Mouse (Mus musculus) stomach, embryonic 15.5 days (tissue): ENCODE measurements around the gene Rspo3. TPM values are rescaled to one million over a fixed set of nuclear protein-coding genes. Genes with fewer than 3 reads are reported as not detected.
A peak's percentile ranks its signal among the peaks of the same experiment; 100 is the strongest.

ENCODE experiments used
- ATAC-seq: fragments of 200-750 bp; cut with Nextera tagmentation; 2 replicates; pipeline ENCODE4 v1.8.0; 2017; ENCODE audit warnings: low read depth, moderate number of reproducible peaks, moderate TSS enrichment; ENCODE audit not compliant: insufficient read depth, low FRiP score
- H3K27ac ChIP-seq: fragments of 300-500 bp; sonication (generic); 2 replicates; pipeline ENCODE4 v1.5.1; 2015; ENCODE audit warnings: mild to moderate bottlenecking, inconsistent platforms
- H3K27me3 ChIP-seq: fragments of 300-500 bp; sonication (generic); replicated peaks from 2 replicates; pipeline ENCODE4 v1.6.1; 2015; ENCODE audit warnings: inconsistent platforms
- H3K36me3 ChIP-seq: fragments of 300-500 bp; sonication (generic); 2 replicates; pipeline ENCODE4 v1.6.1; 2015; ENCODE audit warnings: inconsistent platforms
- H3K4me1 ChIP-seq: fragments of 300-500 bp; sonication (generic); 2 replicates; pipeline ENCODE4 v1.6.1; 2015; ENCODE audit warnings: inconsistent platforms
- H3K4me2 ChIP-seq: fragments of 300-500 bp; sonication (generic); 2 replicates; pipeline ENCODE4 v1.6.1; 2015; ENCODE audit warnings: mild to moderate bottlenecking, inconsistent platforms
- H3K4me3 ChIP-seq: fragments of 300-500 bp; sonication (generic); replicated peaks from 2 replicates; pipeline ENCODE4 v1.5.1; 2015; ENCODE audit warnings: inconsistent platforms
- H3K9ac ChIP-seq: fragments of 300-500 bp; sonication (generic); 2 replicates; pipeline ENCODE4 v1.6.1; 2015; ENCODE audit warnings: inconsistent platforms
- H3K9me3 ChIP-seq: fragments of 300-500 bp; sonication (generic); 2 replicates; pipeline ENCODE4 v1.6.1; 2016; ENCODE audit warnings: inconsistent platforms
- WGBS: fragments of 180-500 bp; shearing (Covaris S2); methylation state at CpG from one replicate; pipeline ENCODE4 v1.1.7; 2015; 5-methylcytosine and 5-hydroxymethylcytosine counted together
- polyA plus RNA-seq: library from polyadenylated mRNA; unstranded; fragments of >200 nt; fragmentation: Nextera tagmentation; extraction: Ambion mirVana; gene quantifications from 2 replicates; pipeline ENCODE4 v1.2.1, GENCODE M21; 2015

Gene Rspo3
- polyA plus RNA-seq, 1 experiment from 2014 or later: 14.6 TPM

- 78% methylated on average over 1 of the region's 1 CpGs for WGBS
- no peaks in the 10 kb centered on the region for H3K27me3 ChIP-seq
- H3K4me1 ChIP-seq: no peaks in the 10 kb centered on the region
- H3K27ac ChIP-seq: no peak overlapping the region
- H3K4me3 ChIP-seq: no peak overlapping the region
- no peak overlapping the region for H3K9ac ChIP-seq
- H3K4me2 ChIP-seq: no peak overlapping the region
- no peak for ATAC-seq
- no peaks in the 10 kb centered on the region for H3K36me3 ChIP-seq
- H3K9me3 ChIP-seq: no peaks in the 10 kb centered on the region
Measured at GRCm38 (mm10) chr10:29513563-29513962, 22.1 kb downstream of the Rspo3 start.

- Histone ChIP-seq H3K27me3 (no peaks in the 10 kb centered on the region), H3K27ac (no peak overlapping the region), H3K9ac (no peak overlapping the region), H3K4me1 (no peaks in the 10 kb centered on the region), H3K4me2 (no peak overlapping the region), H3K36me3 (no peaks in the 10 kb centered on the region), H3K4me3 (no peak overlapping the region), H3K9me3 (no peaks in the 10 kb centered on the region)
- ATAC-seq: no peak
- WGBS: 66% methylated on average over 2 of the region's 2 CpGs
Measured at GRCm38 (mm10) chr10:29508167-29508566, 27.5 kb downstream of the Rspo3 start.

- no peaks in the 10 kb centered on the region for H3K4me1 ChIP-seq
- no peaks in the 10 kb centered on the region for H3K36me3 ChIP-seq
- H3K4me3 ChIP-seq: no peak overlapping the region
- H3K27ac ChIP-seq: no peak overlapping the region
- no peaks in the 10 kb centered on the region for H3K27me3 ChIP-seq
- no peak overlapping the region for H3K4me2 ChIP-seq
- WGBS: 69% methylated on average over 3 of the region's 3 CpGs
- H3K9ac ChIP-seq: no peak overlapping the region
- H3K9me3 ChIP-seq: no peaks in the 10 kb centered on the region
- no peak for ATAC-seq
Measured at GRCm38 (mm10) chr10:29497205-29497822, 38.4 kb downstream of the Rspo3 start.

GRCm38 (mm10) chr10:29493996-29494395, 41.7 kb downstream of the Rspo3 start:
- Histone ChIP-seq H3K4me3 (no peak overlapping the region), H3K9me3 (no peaks in the 10 kb centered on the region), H3K4me1 (no peaks in the 10 kb centered on the region), H3K4me2 (no peak overlapping the region), H3K36me3 (no peaks in the 10 kb centered on the region), H3K27me3 (no peaks in the 10 kb centered on the region), H3K9ac (no peak overlapping the region), H3K27ac (no peak overlapping the region)
- no peak for ATAC-seq
- WGBS: 81% methylated on average over 1 of the region's 1 CpGs

- no peak overlapping the region for H3K9ac ChIP-seq
- H3K27ac ChIP-seq: no peak overlapping the region
- no peak overlapping the region for H3K4me2 ChIP-seq
- whole genome bisulfite sequencing: 29% methylated on average over 1 of the region's 1 CpGs
- peak; percentile 27; the same call in 1 of the 2 replicates for ATAC-seq
- H3K36me3 ChIP-seq: no peaks in the 10 kb centered on the region
- H3K4me1 ChIP-seq: no peaks in the 10 kb centered on the region
- no peaks in the 10 kb centered on the region for H3K27me3 ChIP-seq
- no peaks in the 10 kb centered on the region for H3K9me3 ChIP-seq
- H3K4me3 ChIP-seq: no peak overlapping the region
Measured at GRCm38 (mm10) chr10:29480945-29481344, 54.7 kb downstream of the Rspo3 start.

- no peak overlapping the region for H3K4me3 ChIP-seq
- WGBS: 35% methylated on average over 3 of the region's 3 CpGs
- no peaks in the 10 kb centered on the region for H3K27me3 ChIP-seq
- no peaks in the 10 kb centered on the region for H3K9me3 ChIP-seq
- ATAC-seq: peak; percentile 58; the same call in 1 of the 2 replicates
- H3K4me2 ChIP-seq: no peak overlapping the region
- H3K4me1 ChIP-seq: no peaks in the 10 kb centered on the region
- no peak overlapping the region for H3K9ac ChIP-seq
- H3K27ac ChIP-seq: no peak overlapping the region
- H3K36me3 ChIP-seq: no peaks in the 10 kb centered on the region
Measured at GRCm38 (mm10) chr10:29479401-29479800, 56.3 kb downstream of the Rspo3 start.

- ATAC-seq: no peak
- Histone ChIP-seq H3K4me3 (no peak overlapping the region), H3K27me3 (no peaks in the 10 kb centered on the region), H3K9ac (no peak overlapping the region), H3K4me2 (no peak overlapping the region), H3K4me1 (no peaks in the 10 kb centered on the region), H3K27ac (no peak overlapping the region), H3K36me3 (no peaks in the 10 kb centered on the region), H3K9me3 (no peaks in the 10 kb centered on the region)
- WGBS: 59% methylated on average over 5 of the region's 5 CpGs
Measured at GRCm38 (mm10) chr10:29470454-29470853, 65.2 kb downstream of the Rspo3 start.

GRCm38 (mm10) chr10:29460100-29460499, 75.6 kb downstream of the Rspo3 start:
- ATAC-seq: no peak
- H3K4me1 ChIP-seq: no peaks in the 10 kb centered on the region
- no peak overlapping the region for H3K9ac ChIP-seq
- no peaks in the 10 kb centered on the region for H3K9me3 ChIP-seq
- no peaks in the 10 kb centered on the region for H3K36me3 ChIP-seq
- 55% methylated on average over 3 of the region's 3 CpGs for WGBS
- H3K4me3 ChIP-seq: no peak overlapping the region
- H3K27me3 ChIP-seq: no peaks in the 10 kb centered on the region
- H3K27ac ChIP-seq: no peak overlapping the region
- H3K4me2 ChIP-seq: no peak overlapping the region

GRCm38 (mm10) chr10:29459632-29460031, 76.0 kb downstream of the Rspo3 start:
- Histone ChIP-seq H3K4me3 (no peak overlapping the region), H3K27ac (no peak overlapping the region), H3K4me2 (no peak overlapping the region), H3K9me3 (no peaks in the 10 kb centered on the region), H3K4me1 (no peaks in the 10 kb centered on the region), H3K9ac (no peak overlapping the region), H3K27me3 (no peaks in the 10 kb centered on the region), H3K36me3 (no peaks in the 10 kb centered on the region)
- no peak for ATAC-seq
- WGBS: 68% methylated on average over 2 of the region's 2 CpGs

- Histone ChIP-seq H3K4me2 (no peak overlapping the region), H3K9me3 (no peaks in the 10 kb centered on the region), H3K9ac (no peak overlapping the region), H3K27ac (no peak overlapping the region), H3K4me3 (no peak overlapping the region), H3K36me3 (no peaks in the 10 kb centered on the region), H3K27me3 (no peaks in the 10 kb centered on the region), H3K4me1 (no peaks in the 10 kb centered on the region)
- ATAC-seq: no peak
- 64% methylated on average over 3 of the region's 3 CpGs for WGBS
Measured at GRCm38 (mm10) chr10:29445076-29445475, 90.6 kb downstream of the Rspo3 start.

GRCm38 (mm10) chr10:29441297-29441696, 94.4 kb downstream of the Rspo3 start:
- H3K36me3 ChIP-seq: no peaks in the 10 kb centered on the region
- H3K4me2 ChIP-seq: no peak overlapping the region
- no peaks in the 10 kb centered on the region for H3K27me3 ChIP-seq
- no peaks in the 10 kb centered on the region for H3K4me1 ChIP-seq
- H3K4me3 ChIP-seq: no peak overlapping the region
- ATAC-seq: peak; percentile 39; the same call in 1 of the 2 replicates
- 50% methylated on average over 5 of the region's 5 CpGs for WGBS
- H3K9me3 ChIP-seq: no peaks in the 10 kb centered on the region
- H3K9ac ChIP-seq: no peak overlapping the region
- H3K27ac ChIP-seq: no peak overlapping the region

- no peak overlapping the region for H3K9ac ChIP-seq
- no peak for ATAC-seq
- no peak overlapping the region for H3K27ac ChIP-seq
- no peaks in the 10 kb centered on the region for H3K27me3 ChIP-seq
- H3K4me3 ChIP-seq: no peak overlapping the region
- no peaks in the 10 kb centered on the region for H3K9me3 ChIP-seq
- H3K36me3 ChIP-seq: no peaks in the 10 kb centered on the region
- H3K4me2 ChIP-seq: no peak overlapping the region
- no peaks in the 10 kb centered on the region for H3K4me1 ChIP-seq
- WGBS: 74% methylated on average over 1 of the region's 1 CpGs
Measured at GRCm38 (mm10) chr10:29432935-29433453, 102.7 kb downstream of the Rspo3 start.

GRCm38 (mm10) chr10:29426660-29427059, 109.0 kb downstream of the Rspo3 start:
- Histone ChIP-seq H3K27me3 (no peaks in the 10 kb centered on the region), H3K9ac (no peak overlapping the region), H3K4me2 (no peak overlapping the region), H3K4me3 (no peak overlapping the region), H3K4me1 (no peaks in the 10 kb centered on the region), H3K9me3 (no peaks in the 10 kb centered on the region), H3K27ac (no peak overlapping the region), H3K36me3 (no peaks in the 10 kb centered on the region)
- no peak for ATAC-seq
- 84% methylated on average over 2 of the region's 2 CpGs for WGBS
